Mouse (Mus musculus): Measurements from ENCODE around the gene 1700123O20Rik.

Gene 1700123O20Rik

GRCm38 (mm10) chr14:54727565-54727964 lies 41.5 kb downstream of the 1700123O20Rik start:
- no peak for DNase-seq

GRCm38 (mm10) chr14:54728823-54729653 lies 43.0 kb downstream of the 1700123O20Rik start:
- no peak for DNase-seq

- DNase-seq, result no peak
These were observed 44.3 kb downstream of the 1700123O20Rik start for GRCm38 (mm10) chr14:54730305-54730704.

- no peak for DNase-seq
These were observed 46.2 kb downstream of the 1700123O20Rik start for GRCm38 (mm10) chr14:54732206-54732605.

GRCm38 (mm10) chr14:54734004-54734403 lies 48.0 kb downstream of the 1700123O20Rik start:
- DNase-seq, result no peak

GRCm38 (mm10) chr14:54735221-54735620 lies 49.2 kb downstream of the 1700123O20Rik start:
- DNase-seq, result no peak

GRCm38 (mm10) chr14:54736555-54737552 lies 50.8 kb downstream of the 1700123O20Rik start:
- no peak for DNase-seq

GRCm38 (mm10) chr14:54737634-54738033 lies 51.6 kb downstream of the 1700123O20Rik start:
- peak in 1 of 2 experiments; percentile 51 for DNase-seq

Data from kidney, postnatal 25 days (tissue).